Mouse (Mus musculus): ENCODE data around the gene Qtrt2. TPM values are rescaled to one million over a fixed set of nuclear protein-coding genes. Genes with fewer than 3 reads are reported as not detected.

Gene Qtrt2
- polyA plus RNA-seq, 1 experiment from 2014 or later, result 36.9 TPM

GRCm38 (mm10) chr16:43945869-43946268, 19.3 kb upstream of the Qtrt2 start:
- no peaks in the 10 kb centered on the region for H3K4me1 ChIP-seq
- DNase-seq (ENCODE audit: low spot score), result no peak
- H3K4me3 ChIP-seq, result no peak overlapping the region
- no peak overlapping the region for H3K27ac ChIP-seq
- no peaks in the 10 kb centered on the region for H3K9me3 ChIP-seq (replicated peaks)
- no peaks in the 10 kb centered on the region for H3K36me3 ChIP-seq
- no peaks in the 10 kb centered on the region for H3K27me3 ChIP-seq (ENCODE audit: low read depth, poor library complexity, severe bottlenecking)
- WGBS, result 82% methylated on average over 3 of the region's 3 CpGs

GRCm38 (mm10) chr16:43945351-43945750, 18.7 kb upstream of the Qtrt2 start:
- H3K4me3 ChIP-seq, result no peak overlapping the region
- no peak overlapping the region for H3K27ac ChIP-seq
- H3K4me1 ChIP-seq, result no peaks in the 10 kb centered on the region
- DNase-seq (ENCODE audit: low spot score), result no peak
- no peaks in the 10 kb centered on the region for H3K27me3 ChIP-seq (ENCODE audit: low read depth, poor library complexity, severe bottlenecking)
- 96% methylated on average over 3 of the region's 3 CpGs for WGBS
- no peaks in the 10 kb centered on the region for H3K36me3 ChIP-seq
- H3K9me3 ChIP-seq (replicated peaks), result no peaks in the 10 kb centered on the region

GRCm38 (mm10) chr16:43940846-43941245, 14.2 kb upstream of the Qtrt2 start:
- DNase-seq (ENCODE audit: low spot score), result no peak
- 74% methylated on average over 4 of the region's 4 CpGs for WGBS
- Histone ChIP-seq H3K27me3 (ENCODE audit: low read depth, poor library complexity, severe bottlenecking) (no peaks in the 10 kb centered on the region), H3K36me3 (no peaks in the 10 kb centered on the region), H3K4me3 (no peak overlapping the region), H3K27ac (no peak overlapping the region), H3K4me1 (no peaks in the 10 kb centered on the region), H3K9me3 (replicated peaks) (no peaks in the 10 kb centered on the region)

- H3K36me3 ChIP-seq, result no peaks in the 10 kb centered on the region
- H3K4me3 ChIP-seq, result no peak overlapping the region
- no peaks in the 10 kb centered on the region for H3K9me3 ChIP-seq (replicated peaks)
- no peaks in the 10 kb centered on the region for H3K4me1 ChIP-seq
- WGBS, result 84% methylated on average over 3 of the region's 3 CpGs
- H3K27me3 ChIP-seq (ENCODE audit: low read depth, poor library complexity, severe bottlenecking), result no peaks in the 10 kb centered on the region
- no peak overlapping the region for H3K27ac ChIP-seq
- DNase-seq (ENCODE audit: low spot score), result no peak
These were observed 9.3 kb upstream of the Qtrt2 start for GRCm38 (mm10) chr16:43935892-43936291.

- no peak for DNase-seq (ENCODE audit: low spot score)
- no peak overlapping the region for H3K27ac ChIP-seq
- H3K27me3 ChIP-seq (ENCODE audit: low read depth, poor library complexity, severe bottlenecking), result no peaks in the 10 kb centered on the region
- WGBS, result 93% methylated on average over 3 of the region's 3 CpGs
- H3K9me3 ChIP-seq (replicated peaks), result no peaks in the 10 kb centered on the region
- H3K4me1 ChIP-seq, result no peaks in the 10 kb centered on the region
- H3K36me3 ChIP-seq, result no peaks in the 10 kb centered on the region
- H3K4me3 ChIP-seq, result no peak overlapping the region
These were observed 8.8 kb upstream of the Qtrt2 start for GRCm38 (mm10) chr16:43935367-43935766.

GRCm38 (mm10) chr16:43934856-43935255, 8.2 kb upstream of the Qtrt2 start:
- no peaks in the 10 kb centered on the region for H3K4me1 ChIP-seq
- WGBS, result 94% methylated on average over 8 of the region's 8 CpGs
- H3K36me3 ChIP-seq, result no peaks in the 10 kb centered on the region
- H3K9me3 ChIP-seq (replicated peaks), result no peaks in the 10 kb centered on the region
- no peak for DNase-seq (ENCODE audit: low spot score)
- H3K4me3 ChIP-seq, result no peak overlapping the region
- H3K27me3 ChIP-seq (ENCODE audit: low read depth, poor library complexity, severe bottlenecking), result no peaks in the 10 kb centered on the region
- no peak overlapping the region for H3K27ac ChIP-seq

- Histone ChIP-seq H3K36me3 (no peaks in the 10 kb centered on the region), H3K4me1 (no peaks in the 10 kb centered on the region), H3K27me3 (ENCODE audit: low read depth, poor library complexity, severe bottlenecking) (no peaks in the 10 kb centered on the region), H3K4me3 (no peak overlapping the region), H3K27ac (no peak overlapping the region), H3K9me3 (replicated peaks) (no peaks in the 10 kb centered on the region)
- 92% methylated on average over 6 of the region's 6 CpGs for WGBS
- no peak for DNase-seq (ENCODE audit: low spot score)
These were observed 6.4 kb upstream of the Qtrt2 start for GRCm38 (mm10) chr16:43933041-43933440.

- DNase-seq (ENCODE audit: low spot score), result no peak
- no peaks in the 10 kb centered on the region for H3K4me1 ChIP-seq
- no peaks in the 10 kb centered on the region for H3K27me3 ChIP-seq (ENCODE audit: low read depth, poor library complexity, severe bottlenecking)
- no peak overlapping the region for H3K4me3 ChIP-seq
- no peaks in the 10 kb centered on the region for H3K9me3 ChIP-seq (replicated peaks)
- WGBS, result 97% methylated on average over 7 of the region's 7 CpGs
- H3K27ac ChIP-seq, result no peak overlapping the region
- H3K36me3 ChIP-seq, result no peaks in the 10 kb centered on the region
These were observed 5.7 kb upstream of the Qtrt2 start for GRCm38 (mm10) chr16:43932319-43932718.

- Histone ChIP-seq H3K27me3 (ENCODE audit: low read depth, poor library complexity, severe bottlenecking) (no peaks in the 10 kb centered on the region), H3K27ac (no peak overlapping the region), H3K36me3 (no peaks in the 10 kb centered on the region), H3K4me1 (no peaks in the 10 kb centered on the region), H3K9me3 (replicated peaks) (no peaks in the 10 kb centered on the region), H3K4me3 (no peak overlapping the region)
- DNase-seq (ENCODE audit: low spot score), result no peak
- WGBS, result 77% methylated on average over 3 of the region's 3 CpGs
These were observed 4.9 kb upstream of the Qtrt2 start for GRCm38 (mm10) chr16:43931502-43931901.

- Histone ChIP-seq H3K27ac (no peak overlapping the region), H3K9me3 (replicated peaks) (no peaks in the 10 kb centered on the region), H3K4me3 (no peak overlapping the region), H3K4me1 (no peaks in the 10 kb centered on the region), H3K27me3 (ENCODE audit: low read depth, poor library complexity, severe bottlenecking) (no peaks in the 10 kb centered on the region), H3K36me3 (no peaks in the 10 kb centered on the region)
- no peak for DNase-seq (ENCODE audit: low spot score)
These were observed 4.0 kb upstream of the Qtrt2 start for GRCm38 (mm10) chr16:43930577-43930976.

GRCm38 (mm10) chr16:43925846-43926245, 763 bp downstream of the Qtrt2 start:
- no peaks in the 10 kb centered on the region for H3K36me3 ChIP-seq
- H3K9me3 ChIP-seq (replicated peaks), result no peaks in the 10 kb centered on the region
- no peak overlapping the region for H3K4me3 ChIP-seq
- DNase-seq (ENCODE audit: low spot score), result no peak
- H3K4me1 ChIP-seq, result no peaks in the 10 kb centered on the region
- 83% methylated on average over 1 of the region's 1 CpGs for WGBS
- no peaks in the 10 kb centered on the region for H3K27me3 ChIP-seq (ENCODE audit: low read depth, poor library complexity, severe bottlenecking)
- H3K27ac ChIP-seq, result no peak overlapping the region

- no peaks in the 10 kb centered on the region for H3K9me3 ChIP-seq (replicated peaks)
- no peak for DNase-seq (ENCODE audit: low spot score)
- no peaks in the 10 kb centered on the region for H3K4me1 ChIP-seq
- 85% methylated on average over 6 of the region's 6 CpGs for WGBS
- no peak overlapping the region for H3K4me3 ChIP-seq
- H3K27ac ChIP-seq, result no peak overlapping the region
- no peaks in the 10 kb centered on the region for H3K36me3 ChIP-seq
- no peaks in the 10 kb centered on the region for H3K27me3 ChIP-seq (ENCODE audit: low read depth, poor library complexity, severe bottlenecking)
These were observed 1.5 kb downstream of the Qtrt2 start for GRCm38 (mm10) chr16:43925001-43925558.

- no peak for DNase-seq (ENCODE audit: low spot score)
- WGBS, result 73% methylated on average over 3 of the region's 3 CpGs
- no peaks in the 10 kb centered on the region for H3K4me1 ChIP-seq
- no peaks in the 10 kb centered on the region for H3K9me3 ChIP-seq (replicated peaks)
- H3K27ac ChIP-seq, result no peak overlapping the region
- no peaks in the 10 kb centered on the region for H3K27me3 ChIP-seq (ENCODE audit: low read depth, poor library complexity, severe bottlenecking)
- no peaks in the 10 kb centered on the region for H3K36me3 ChIP-seq
- no peak overlapping the region for H3K4me3 ChIP-seq
These were observed 4.0 kb downstream of the Qtrt2 start for GRCm38 (mm10) chr16:43922630-43923029.

- Histone ChIP-seq H3K27ac (no peak overlapping the region), H3K36me3 (no peaks in the 10 kb centered on the region), H3K4me1 (no peaks in the 10 kb centered on the region), H3K27me3 (ENCODE audit: low read depth, poor library complexity, severe bottlenecking) (no peaks in the 10 kb centered on the region), H3K9me3 (replicated peaks) (no peaks in the 10 kb centered on the region), H3K4me3 (no peak overlapping the region)
- no peak for DNase-seq (ENCODE audit: low spot score)
- 77% methylated on average over 2 of the region's 2 CpGs for WGBS
These were observed 4.6 kb downstream of the Qtrt2 start for GRCm38 (mm10) chr16:43922024-43922423.

Data from limb, embryonic 10.5 days (tissue).